Mouse (Mus musculus): ENCODE results near the gene Pomp. TPM values are rescaled to one million over a fixed set of nuclear protein-coding genes. Genes with fewer than 3 reads are reported as not detected.
"Not testable (repeated sequence)": the region's sequence is repeated elsewhere in the genome, so short reads cannot be mapped to it uniquely, and the experiment has no call there.

The Pomp gene
- total RNA-seq, 4 experiments from 2014 or later, result 172 to 235 (median 197) TPM

DNA sequence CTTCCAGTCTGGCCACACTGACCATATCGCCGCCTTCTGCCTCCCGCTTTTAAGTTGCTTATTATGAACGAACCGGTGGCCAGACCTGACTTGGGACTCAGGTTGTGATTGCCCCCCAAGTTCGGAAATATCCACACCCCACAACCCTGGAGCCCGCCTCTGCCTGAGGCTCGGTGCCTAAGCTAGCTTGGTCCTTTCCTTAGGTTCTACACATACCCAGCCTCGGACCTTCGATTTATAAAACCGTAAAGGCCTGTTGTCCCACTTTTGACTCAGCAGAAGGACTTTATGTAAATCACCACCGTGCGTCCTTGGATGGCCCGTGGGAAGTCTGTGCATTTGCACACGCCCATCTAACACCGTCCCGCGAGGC, 199 bp upstream of the Pomp start:
- no peak for DNase-seq

DNA sequence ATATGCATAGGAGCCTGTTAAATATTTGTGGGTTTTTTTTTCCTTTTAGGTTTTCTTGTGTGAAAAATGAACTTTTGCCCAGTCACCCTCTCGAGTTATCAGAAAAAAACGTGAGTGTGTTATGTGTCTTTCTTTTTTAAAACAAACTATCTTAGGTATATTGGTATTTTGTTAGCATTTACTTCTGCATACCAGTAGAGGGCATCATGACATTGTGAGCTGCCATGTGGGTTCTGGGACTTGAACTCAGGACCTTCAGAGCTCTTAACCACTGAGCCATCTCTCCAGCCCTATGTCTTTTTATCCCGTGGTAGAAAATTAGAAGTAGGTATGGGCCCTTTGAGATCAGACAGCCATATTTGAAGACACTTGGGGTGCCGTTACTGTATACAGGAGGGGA, 8.4 kb downstream of the Pomp start:
- no peak for DNase-seq

DNA sequence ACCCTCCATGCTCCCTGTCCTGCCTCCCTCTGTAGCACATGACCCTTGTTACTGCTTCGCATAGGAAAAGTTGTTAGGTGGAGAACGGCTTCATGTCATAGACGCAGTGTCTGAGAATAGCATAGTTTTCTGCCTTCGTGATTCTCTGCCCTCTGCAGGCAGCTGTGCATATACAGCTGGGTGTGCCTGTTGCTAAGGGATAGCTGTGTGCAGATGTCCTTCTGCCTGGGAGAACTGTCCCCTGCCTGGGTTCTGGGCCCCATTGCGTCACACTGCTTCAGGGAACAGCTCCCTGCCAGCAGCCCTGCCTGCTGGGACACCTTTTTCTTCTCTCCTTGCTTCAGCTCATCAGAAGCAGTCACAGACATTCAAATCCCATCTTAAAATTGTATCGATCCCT, 9.3 kb downstream of the Pomp start:
- no peak for DNase-seq

DNA sequence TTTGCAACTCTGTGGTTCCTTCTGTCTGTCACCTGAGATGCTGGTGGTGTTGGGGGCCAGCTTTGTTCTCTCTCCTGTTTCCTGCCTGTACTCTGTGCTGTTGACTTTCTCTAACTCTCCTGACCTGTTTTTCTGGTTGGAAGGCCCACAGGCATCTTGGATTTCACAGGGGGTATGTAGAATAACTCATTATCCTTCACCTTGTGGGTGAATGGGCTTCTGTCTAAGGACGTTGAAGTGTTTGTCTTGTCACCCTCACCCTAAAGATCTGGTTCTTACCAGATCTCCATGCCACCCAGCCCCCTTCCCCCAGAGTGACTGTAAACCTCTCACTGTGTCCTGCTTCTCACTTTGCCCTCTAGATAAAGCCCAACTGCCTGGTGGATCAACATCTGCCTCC, 10.0 kb downstream of the Pomp start:
- DNase-seq, result no peak

DNA sequence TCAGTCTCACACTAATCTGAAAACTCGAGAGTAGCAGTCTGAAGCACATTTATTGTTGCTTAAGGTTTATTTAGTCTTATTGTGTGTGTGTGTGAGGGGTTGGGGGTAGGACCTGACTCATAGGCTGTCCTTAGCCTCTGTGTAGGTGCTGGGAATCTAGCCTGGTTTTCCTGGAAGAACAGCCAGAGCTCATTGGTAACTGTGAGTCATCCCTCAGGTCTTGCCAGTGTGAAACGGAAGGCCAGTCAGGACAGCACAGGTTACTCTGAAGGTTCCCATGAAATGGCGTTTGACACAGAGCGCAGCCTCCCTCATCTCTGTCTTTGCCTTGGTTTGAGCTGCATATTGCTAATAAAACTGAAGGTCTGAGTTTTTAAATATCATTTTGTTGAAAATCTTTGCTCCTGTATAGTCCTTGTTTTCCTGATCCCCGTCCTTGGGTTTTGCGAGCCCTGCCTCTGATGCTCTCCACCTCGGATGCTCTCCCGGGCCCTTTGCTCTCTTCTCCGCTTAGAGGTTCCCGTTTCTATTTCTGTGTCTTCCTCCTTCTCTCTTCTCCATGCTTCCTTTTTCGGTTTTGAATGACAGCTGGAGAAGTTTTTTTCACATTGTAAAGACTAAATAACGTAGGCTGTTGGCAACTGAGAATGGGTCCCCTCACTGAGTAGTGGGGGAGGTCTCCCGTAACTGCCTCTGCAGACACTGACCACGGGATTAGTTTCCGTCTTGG, 11.0 kb downstream of the Pomp start:
- no peak for DNase-seq

DNA sequence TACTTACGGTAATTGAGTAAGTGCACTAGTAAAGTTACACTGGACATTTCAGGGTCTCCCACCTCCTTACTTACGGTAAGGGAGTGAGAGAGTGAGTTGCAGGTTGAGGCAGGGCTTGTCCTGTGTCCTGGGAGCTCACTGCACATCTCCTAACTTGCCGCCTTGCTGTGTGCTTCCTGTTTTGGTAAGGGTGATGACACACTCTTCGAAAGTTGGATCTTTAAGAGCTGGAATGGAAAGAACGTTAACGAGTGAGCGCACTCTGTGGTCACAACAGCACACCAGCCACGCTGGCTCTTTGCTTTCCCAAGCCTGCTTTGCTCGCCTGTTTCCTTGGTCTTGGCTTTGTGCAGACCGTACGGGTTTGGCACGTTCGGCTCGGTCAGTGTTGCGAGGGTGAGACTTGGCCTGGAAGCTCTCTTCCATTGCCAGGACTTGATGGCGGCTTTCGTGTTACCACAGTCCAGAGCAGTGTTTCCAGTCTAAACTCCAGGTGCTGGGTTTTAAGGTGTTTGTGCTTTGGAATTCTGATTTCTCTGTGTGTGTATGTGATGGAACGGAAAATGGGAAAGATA, 14.3 kb downstream of the Pomp start:
- DNase-seq, result no peak

DNA sequence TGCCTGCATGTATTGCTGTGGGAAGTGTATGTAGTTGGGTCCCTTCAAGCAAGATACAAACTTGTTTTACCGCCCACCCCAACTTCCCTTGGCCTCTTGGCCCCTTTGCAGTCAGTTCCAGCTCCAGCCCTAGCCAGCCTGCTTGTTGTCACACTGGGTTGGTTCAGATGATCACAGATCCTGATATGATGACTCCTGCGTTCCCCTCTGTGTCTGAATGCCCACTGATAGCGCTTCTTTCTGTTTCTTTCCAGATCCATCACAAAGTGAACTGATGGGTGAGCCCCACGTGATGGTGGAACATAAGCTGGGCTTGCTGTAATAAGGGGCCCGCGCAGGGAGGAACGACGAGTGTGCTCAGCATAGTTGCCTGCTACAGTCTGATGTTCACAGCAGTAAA, 14.9 kb downstream of the Pomp start:
- DNase-seq, result no peak

DNA sequence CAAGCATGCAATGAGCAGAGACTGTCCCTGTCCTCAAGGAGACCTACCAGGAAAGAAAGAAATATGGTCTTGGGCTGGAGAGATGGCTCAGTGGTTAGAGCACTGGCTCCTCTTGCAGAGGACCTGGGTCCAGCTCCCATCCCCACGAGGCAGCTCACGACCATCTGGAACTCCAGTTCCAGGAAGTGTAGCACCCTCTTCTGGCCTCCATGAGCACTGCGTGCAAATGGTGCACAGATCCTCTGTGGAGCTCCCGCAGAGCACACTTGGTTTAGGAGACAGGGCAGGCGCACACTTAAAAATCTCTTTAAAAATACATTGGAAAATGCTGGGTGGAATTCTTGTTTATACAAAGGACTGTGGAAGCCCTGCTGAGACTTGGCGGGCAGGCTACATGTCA, 17.3 kb downstream of the Pomp start:
- no peak for DNase-seq

DNA sequence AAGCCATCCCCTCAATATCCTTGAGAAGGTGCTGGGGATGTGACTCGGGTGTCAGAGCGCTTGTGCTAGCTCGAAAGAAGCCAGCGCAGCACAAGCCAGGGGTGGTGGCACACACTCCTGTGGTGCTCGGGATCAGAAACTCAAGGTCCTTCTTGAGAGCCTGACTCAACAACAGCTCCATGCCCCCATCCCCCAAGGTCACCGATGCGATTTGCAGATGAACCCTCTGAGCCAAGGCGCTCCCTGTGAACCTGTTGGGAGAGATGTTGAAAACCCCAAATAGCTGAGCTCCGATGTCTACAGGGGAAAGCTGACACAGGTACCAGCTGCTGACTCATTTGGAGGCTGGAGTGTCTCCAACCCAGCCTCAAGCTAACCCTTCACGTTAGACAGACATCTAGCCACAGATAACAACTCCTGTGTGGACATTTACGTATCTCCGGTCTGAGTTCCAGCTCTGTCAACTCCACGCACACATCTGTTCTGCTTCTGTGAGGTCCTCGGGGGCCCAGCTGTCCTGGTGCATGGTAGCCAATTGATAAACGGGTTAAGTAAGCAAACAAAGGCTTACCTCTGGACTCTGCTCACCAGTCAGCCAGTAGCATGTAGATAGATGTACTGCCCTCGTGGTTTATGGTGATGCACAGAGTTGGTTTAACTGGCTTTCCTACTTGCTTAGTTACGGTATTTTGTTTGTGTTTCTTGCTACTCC, 19.9 kb downstream of the Pomp start:
- DNase-seq, result no peak

DNA sequence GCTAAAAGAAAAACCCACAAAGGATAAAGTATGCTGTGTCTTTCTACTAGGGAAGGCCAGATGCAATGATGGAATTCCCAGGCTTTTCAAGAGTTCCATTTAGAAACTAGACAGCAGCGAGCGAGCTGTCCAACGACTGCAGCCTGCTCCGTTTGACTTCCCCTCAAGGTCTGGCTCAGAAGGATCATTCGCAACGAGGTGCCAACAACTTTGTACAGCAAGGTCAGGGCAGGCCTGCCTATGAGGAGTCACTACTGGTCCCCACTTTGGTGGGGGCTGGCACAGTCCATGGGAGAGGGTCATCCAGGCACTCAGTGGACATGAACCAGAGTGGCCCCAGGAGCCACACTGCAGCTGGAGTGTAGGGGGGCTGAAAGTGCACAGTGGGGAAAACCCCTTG, 23.3 kb downstream of the Pomp start:
- no peak for DNase-seq

DNA sequence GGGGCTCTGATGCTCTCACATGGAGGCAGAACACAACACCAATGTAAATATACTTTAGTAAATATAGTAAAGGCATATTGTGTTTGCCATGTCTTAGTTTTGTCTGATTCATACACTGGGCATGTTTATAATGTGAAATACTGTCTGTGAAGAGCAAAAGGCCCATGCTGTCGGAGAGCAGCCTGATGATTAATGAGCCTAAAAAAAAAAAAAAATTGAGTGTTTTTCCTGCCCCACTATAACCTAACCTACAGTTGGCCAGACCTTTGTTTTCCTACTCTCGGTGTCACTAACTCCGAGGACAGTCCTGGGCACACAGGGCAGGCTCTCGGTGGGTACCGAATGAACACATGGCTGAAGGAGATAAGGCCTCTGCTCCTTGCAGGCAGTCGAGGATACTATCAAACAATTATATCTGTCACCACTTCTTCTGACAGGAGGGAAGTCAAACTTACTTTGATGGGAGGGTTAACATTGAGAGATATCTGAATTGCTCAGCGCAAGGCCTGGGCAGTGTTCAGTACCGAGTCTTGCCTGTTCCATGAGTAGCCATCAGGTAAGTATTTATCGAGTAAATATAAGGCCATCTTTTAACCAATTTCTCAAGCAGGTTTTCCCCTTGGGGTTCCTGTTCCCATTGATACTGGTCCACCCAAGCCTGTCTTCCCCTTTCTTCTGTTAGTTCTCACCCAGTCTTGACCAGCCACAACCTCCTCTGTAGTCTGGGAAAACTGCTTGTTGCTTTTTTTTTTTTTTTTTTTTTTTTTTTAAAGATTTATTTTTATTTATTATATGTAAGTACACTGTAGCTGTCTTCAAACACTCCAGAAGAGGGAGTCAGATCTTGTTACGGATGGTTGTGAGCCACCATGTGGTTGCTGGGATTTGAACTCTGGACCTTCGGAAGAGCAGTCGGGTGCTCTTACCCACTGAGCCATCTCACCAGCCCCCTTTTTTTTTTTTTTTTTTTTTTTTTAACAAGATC, 28.3 kb downstream of the Pomp start:
- no peak for DNase-seq

DNA sequence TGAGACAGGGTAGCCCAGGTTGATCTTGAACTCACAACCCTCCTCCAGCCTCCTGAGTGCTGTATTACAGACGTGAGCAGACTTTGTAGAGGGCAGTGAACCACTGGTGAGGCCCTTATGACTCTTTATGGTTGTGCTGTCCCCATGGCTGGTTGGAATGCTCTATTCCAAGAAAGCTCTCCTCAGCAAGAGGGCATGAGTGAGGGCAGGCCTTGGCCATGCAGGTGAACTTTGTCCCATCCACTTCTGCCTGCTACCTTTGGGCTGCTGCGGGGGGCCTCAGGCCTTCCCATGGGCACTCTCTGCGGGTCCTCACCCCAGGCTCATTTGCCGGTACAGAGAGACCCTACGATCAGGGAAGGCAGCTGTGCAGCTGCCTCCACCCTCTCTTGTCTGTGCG, 32.5 kb downstream of the Pomp start:
- DNase-seq, result no peak

DNA sequence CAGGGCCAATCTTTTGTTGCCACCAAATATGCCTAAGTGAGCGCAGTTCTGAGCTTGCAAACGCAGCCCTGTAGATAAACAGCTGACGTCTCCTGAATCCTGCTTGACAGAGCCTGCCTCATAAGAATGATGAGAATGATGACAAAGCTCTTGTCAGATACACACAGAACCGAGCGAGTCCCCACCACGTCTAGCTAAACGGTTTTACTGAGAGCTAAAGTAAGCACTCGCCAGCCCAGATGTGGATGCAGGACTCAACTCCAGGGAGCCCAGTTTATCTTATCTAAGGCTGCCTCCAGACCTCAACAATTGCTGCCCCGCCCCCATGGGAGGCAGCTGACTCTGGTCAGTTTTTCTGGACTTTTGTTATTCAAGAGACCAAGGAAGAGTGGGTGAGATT, 32.9 kb downstream of the Pomp start:
- DNase-seq, result no peak

DNA sequence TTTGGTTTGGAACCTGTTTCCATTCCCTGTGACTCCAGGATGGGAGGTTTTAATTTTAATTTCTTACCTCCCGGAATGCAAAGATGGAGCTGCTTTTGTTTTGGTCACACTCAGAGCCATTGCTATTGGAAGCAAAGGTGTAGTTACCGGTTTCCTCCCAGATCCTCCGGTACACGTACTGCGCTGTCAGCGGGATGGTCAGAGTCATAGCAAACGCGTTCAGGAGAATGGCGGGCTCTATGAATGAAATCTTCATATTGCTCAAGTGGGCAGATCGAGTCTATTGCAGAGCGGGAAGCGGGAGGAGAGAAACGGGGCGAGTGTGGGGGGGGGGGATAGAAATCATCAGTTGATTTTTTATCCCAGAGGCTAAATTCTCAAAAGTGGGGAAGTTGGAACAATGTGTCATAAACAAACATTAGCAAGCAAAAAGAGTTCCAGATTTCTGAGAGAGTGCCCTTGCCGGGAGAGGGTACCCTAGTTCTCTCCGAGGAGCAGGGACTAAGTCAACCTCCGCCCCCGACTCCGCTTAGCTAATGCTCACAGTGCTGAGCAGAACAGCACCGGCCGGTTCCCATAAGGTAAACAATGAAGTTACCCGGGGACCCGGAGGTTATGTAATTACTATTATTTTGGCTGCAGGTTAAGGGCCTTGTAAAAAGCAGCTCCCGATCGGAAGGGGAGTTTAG, 33.6 kb downstream of the Pomp start:
- DNase-seq, result no peak

DNA sequence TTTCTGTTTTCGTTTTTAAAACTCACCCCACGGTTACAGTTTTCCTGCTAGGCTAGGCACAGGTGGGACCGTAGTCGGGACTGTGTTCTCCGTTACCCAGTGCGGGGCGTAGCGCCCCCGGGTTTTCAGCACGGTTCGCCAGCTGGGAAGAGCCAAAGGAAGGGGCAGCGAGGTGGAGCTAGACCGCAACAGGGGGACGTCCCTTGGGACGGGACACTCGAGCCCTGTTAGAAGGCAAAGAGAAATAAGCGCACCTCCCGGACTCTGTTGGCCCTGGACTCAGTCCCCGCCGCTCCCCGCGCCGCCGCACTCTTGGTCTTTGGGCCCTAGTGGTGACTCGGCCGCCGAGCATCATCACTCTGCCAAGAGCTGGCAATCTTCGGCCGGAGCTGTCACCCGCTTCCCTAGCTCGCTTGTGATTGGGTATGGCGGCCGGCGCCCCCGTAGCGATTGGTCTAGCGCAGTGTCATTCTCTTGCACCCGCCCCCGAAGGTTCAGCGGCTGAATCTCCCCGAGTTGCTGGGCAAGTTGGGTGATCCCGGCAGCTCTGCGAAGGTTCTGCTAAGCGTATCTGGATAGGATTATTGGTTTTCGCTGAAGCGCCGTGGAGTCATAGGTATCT, 34.3 kb downstream of the Pomp start, which contains the start of gene Slc46a3:
Slc46a3 (minus strand) TSS at position 361 of the 622 bp plus-strand sequence.
- peak; percentile 94 for DNase-seq

DNA sequence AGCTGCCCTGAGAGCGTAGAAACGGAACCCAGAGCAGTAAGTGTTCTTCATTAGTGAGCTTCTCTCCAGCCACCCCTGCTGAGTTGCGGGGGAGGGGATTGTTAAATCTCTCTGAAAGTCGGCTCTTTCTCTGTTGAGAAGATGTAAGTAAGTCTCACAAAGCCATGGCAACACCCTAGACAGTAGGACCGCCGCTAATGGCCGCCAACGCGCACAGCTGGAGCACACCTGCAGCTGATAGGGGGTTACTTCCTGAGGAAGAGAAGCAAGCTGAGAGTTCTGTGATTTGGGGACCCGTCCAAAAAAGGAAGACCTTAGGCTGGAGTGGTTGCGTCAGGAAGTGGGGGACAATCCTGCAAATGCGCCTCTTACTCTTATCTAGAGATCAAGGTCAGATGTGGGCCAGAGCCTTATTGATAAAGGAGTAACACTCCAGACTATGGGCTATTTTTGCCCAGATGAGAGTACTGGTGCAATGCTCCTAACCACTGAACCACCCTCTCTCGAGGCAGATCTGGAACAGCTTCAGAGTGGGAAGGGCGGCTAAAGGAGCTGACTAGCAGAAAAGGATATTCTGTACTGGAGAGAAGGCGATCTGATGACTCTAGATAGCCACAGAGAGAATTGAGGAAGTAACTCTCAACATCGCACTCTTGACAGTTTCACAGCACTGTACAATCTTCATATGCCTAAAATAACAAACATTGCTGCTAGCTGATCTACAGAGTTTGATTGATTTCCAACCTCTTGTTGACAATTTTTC, 35.4 kb downstream of the Pomp start:
- DNase-seq, result no peak

DNA sequence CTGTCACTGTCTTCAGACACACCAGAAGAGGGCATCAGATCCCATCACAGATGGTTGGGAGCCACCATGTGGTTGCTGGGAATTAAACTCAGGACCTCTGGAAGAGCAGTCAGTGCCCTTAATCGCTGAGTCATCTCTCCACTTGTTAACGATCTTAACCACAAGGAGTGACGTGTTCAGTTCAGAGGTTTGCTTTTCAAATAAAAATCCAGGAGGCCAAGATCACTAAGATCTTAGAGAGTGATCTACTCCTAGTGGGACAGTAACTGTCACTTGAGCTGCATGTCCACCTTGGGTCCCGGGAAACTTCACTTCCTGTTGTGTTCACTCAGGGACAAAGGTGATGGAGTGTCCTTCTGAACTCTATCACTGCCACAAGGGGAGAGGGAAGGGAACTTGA, 36.2 kb downstream of the Pomp start:
- not testable (repeated sequence) for DNase-seq

DNA sequence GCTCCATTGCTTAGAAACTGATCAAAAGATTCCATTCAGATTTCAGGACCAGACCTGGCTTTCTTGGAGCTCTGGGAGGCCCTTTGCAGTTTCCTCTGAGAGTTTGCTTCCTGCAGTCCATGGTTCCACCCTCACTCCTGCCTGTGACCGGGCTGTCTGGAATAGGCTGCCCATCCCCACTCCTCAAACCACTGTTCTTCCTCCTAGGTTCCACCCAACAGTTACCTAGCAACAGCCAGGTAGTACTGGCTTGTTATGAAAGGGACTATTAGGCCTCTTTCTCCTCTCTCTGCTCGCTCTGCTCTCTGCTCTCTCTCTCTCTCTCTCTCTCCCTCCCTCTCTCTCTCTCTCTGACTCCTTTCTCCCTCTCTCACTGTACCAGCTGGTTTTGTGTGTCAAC, 38.0 kb downstream of the Pomp start:
- no peak for DNase-seq

DNA sequence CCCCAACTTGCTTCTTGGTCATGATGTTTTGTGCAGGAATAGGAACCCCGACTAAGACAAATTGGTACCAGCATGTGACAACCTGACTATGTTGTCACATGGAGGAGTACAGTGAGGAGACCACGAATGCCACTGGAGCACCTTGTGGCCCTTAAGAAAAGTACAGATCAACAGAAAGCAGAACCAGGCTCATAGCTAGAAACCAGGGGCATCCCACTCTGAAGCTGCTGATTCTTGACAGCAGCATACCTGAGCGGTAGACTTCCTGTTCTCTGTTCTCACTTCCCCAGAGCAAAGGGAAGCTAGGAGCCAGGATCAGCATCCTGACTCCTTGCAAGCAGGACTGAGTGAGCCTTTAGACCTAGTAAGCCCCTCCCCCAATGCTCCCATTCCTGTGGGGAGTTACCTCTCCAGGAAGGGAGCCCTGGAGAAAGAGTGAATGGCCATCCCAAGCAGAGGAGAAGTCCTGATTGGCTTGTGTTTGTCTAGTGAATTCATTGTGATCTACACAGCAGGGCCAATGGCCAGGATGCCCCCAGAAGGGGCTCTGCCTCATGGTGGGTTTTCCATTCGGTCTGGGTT, 38.8 kb downstream of the Pomp start:
- no peak for DNase-seq

DNA sequence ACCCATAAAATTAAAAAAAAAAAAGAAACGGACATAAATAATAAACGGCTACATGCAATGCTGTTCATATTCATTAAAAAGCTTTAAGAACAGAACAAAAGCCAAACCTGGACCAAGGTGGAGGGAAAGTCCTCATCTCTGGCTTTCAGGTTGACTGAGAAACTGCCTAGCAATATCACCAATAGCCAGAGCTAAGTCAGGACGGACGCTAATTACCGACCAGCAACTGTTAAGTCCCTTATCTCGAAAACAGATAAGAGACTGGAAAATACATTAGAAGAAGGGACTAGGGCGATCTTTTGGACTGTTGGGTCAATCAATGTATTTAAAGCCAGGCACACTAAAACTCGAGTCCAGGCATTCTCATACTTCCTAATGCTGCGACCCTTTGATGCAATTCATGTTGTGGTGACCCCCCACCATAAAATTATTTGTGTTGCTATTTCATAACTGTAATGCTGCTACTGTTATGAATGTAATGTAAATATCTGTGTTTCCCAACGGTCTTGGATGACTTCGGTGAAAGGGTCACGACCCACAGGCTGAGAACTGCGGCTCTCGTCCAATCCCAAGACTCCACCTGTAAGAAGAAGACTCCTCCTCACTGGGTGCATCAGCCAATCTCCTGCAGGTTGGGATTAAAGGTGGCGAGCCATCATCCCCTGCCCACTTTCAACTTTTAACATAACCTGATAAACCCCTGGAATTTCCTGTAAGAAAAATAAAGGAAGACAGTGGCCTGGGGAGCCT, 41.9 kb downstream of the Pomp start:
- no peak for DNase-seq
